Mouse (Mus musculus) WW6 (cell line): ENCODE measurements around the gene Cd6.

Experiments used
- DNase-seq: peaks from one replicate; pipeline ENCODE4 v3.0.0-alpha.2; 2013; ENCODE audit warnings: low read depth, low spot score

The Cd6 gene

DNA sequence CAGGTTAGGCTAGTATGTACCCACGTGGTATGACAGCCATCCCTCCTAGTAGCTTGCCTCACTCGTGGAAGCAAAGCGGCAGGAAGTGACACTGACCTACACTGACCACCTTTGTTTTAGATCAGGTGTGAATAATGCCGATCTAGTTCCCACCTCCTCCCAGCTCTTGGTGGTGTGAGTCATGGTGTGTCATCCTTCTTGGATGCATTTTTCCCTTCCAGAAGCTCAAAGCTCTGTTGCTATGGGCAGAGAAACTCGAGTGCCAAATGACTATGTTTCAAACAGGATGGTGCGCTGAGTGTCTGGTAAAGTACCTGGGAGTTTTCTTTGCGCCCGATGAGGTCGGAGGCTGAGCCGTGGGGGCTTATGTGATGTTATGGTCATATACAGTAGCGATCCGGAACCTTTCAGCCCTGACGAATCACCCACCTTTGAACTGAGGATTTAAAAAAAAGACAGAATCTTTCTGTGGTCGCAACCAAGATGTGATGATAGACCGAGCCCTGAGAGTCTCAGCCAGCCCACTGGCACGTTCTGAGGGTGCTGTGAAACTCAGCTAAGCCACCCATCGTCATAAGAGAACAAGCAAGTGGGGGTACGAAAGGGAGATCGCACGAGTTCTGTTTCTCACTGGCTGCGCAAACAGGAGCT is 66.4 kb downstream of the Cd6 start:
- no peak for DNase-seq

GRCm38 (mm10) chr19:10762468-10762867 is 67.4 kb downstream of the Cd6 start:
- DNase-seq = no peak

DNA sequence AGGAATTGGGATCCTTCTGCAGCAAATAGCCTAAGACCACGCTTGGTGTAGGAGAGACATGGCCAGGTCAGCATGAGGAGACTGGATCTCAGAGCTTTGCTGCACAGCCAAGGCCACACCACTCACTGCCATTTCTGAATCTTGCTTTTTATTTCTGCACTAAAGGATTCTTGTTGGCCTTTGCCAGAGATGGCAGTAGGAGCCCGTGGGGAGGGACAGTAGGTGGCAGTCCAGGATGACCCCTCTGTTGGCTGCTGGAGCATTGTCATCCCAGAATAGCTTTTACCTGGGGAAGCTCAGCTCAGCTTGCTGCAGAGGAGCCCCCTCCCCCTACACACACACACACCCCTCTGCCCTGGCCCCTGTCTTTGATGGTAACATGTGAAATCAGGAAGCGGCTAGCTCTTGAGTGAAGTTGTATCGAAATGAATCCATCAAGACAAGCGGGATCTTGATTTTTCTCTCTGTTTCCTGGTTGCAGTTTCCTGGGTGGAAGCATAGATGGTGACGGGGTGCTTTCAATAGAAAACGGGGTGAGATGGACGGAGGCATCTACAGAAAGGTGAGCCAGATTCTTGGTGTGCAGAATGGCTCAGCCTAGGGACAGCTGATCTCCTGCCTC is 68.0 kb downstream of the Cd6 start:
- DNase-seq = no peak

GRCm38 (mm10) chr19:10759983-10760831 is 69.7 kb downstream of the Cd6 start:
- DNase-seq = no peak

DNA sequence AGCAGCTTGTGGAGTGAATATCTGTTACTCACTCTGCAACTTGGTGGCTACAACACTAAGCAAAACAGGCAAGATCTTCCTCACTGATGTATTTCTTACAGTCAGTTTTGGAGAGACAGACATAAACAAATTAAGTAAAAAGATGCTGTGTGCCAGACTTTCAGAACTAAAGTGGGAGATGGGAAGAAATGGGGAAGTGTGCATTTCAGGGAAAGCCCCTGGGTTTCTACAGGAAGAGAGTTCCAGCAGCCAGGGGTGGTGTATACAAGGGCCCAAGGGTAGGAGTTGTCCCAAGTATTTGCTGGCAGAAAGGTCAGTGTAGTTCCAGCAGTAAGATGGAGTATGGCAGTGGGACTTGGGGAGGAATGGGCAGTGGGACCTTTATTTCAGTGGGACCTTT is 70.3 kb downstream of the Cd6 start:
- DNase-seq = no peak

DNA sequence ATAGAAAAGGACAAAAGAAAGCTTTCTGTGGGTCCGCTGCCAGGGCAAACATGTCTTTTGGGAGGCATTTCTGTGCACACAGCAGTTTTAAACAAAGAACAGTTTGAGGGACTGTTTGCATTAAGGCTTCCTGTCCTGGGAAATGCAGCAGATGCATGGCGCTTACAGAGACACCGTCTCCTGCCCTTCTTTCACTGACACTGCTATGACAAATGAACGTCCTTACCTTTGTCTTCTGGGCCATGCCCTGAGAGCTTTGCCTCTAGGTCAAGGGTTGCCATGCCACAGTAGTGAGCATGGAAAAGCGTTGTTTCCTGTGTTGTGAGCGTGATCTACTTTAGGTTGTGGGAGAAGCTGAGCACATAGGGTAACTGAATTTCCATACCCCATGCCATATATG is 71.2 kb downstream of the Cd6 start:
- no peak for DNase-seq

DNA sequence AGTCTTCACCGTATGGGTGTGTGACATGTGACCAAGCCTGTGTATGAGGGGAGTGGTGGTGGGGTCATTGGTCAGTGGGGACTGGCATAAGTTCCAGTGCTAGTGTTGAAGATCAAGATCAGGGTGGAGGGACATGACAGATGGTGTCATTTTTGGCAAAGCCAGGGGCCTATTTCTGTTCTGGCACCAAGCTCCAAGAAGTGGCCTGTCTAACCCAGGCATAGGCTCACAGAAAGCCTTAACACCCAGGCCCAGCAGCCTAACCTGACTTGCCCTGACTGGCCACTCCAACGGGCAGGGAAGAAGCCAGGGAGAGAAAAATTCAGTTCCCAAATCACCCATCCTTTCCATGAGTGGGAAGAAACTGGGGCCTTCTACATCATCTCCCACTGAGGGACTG is 72.3 kb downstream of the Cd6 start:
- DNase-seq = no peak

DNA sequence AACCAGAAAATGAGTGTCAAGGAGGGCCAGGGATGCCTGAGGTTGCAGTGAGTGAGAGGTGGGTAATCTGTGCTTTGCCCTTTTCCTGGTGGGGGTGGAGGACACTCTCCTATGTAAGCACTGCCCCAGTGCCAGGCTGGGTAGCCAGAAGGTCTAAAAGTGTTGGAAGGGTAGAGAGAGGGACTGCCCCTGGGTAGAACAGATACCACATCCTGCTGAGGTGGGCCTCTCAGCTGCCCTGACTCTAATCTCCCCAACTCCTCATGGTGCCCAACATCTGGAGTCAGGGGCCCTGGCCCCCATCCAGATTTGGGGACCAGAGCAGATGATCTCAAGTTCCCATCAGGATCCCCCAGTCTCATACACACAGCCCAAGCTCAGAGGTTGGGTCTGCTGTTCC is 72.7 kb downstream of the Cd6 start:
- no peak for DNase-seq

DNA sequence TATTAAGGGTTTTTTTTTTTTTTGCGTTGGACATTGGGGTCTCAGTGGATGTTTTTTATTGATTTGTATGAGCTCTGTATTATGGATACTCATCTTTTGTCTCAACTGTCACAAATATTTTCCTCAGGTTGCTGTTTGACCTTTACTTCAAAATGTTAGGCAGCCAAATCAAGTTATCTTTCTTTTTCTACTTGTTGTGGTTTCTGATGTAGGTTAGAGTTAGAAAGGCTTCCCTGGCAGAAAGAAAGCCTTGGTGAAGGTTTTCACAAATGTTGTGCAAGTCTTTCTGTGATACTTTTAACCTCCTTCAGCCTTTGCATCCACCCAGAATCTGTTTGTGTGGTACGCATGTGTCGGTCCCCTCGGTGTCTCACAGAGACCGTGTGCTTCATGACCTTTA is 77.2 kb downstream of the Cd6 start:
- DNase-seq = no peak

GRCm38 (mm10) chr19:10752106-10752505 is 77.8 kb downstream of the Cd6 start:
- DNase-seq = no peak

GRCm38 (mm10) chr19:10751607-10752006 is 78.3 kb downstream of the Cd6 start:
- no peak for DNase-seq

DNA sequence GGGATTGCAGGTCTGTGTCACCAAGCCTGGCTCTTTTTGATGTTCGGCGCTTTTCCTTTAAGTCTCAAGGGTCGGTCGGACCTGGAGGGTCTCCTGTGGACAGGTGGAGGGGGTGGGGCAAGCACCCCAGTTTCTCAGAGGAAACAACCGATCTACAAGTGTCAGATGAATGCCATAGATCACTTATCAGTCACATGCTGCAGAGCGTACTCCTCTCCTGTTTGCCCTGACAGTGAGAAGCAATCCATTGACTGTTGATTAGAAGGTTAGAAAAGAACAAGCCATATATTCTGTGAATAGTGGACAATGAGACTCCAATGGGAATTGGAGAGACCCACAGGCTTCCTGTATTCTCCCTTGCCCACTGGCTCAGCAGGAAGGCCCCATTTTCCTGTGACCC is 79.7 kb downstream of the Cd6 start:
- DNase-seq = no peak

DNA sequence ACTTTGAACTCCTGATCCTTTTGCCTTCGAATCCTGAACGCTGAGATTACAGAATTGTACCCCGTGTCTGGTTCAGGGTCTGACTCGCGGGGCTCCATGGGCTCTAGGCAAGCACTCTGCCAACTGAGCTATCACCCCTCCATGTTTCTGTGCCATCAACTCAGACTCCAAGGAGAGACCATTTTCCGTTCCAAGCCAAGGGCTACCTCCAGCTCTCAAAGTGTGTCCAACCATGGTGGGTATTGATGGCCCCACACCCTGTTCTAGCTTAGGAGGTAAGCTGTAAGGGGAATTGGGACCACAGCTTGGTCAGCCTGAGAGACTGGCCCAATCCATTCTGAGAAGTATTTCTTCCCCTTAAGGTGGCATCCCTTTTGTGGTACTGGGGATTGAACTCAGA is 80.6 kb downstream of the Cd6 start:
- DNase-seq = no peak

DNA sequence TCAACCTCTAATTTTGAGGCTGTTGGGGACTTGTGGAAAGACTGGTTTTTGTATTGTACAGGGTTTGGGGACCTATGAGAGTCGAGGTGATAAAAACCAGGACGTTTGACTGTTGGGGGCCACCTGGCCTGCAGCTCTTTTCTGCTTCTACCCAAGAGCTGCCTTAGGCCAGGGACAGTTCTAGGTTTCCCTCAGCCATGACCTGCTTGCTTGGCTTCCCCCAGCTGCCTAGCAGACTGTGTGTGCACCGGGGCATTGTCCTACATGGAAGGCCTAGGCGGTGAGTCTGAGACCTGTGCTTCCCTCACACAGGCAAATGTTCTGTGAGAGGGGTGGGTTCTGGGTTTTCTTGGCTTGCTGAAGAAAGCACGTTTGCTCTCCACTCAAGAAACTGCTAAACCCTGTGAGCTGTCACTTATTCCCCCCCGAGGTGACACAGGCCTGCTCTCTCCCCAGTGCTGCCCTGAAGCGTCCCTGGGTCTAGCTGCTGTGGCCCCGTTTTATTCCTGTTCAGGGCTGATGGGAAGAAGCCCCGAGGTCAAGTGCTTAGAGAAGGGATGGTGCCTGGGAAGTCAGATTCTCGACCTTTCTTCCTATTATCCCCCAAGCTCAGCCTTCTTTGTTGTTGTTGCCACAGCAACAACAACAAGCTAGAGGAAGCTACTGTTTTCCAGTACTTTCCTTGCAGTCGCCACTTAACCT is 81.3 kb downstream of the Cd6 start:
- no peak for DNase-seq

- DNase-seq = no peak
These were observed 82.1 kb downstream of the Cd6 start for GRCm38 (mm10) chr19:10747718-10748117.

DNA sequence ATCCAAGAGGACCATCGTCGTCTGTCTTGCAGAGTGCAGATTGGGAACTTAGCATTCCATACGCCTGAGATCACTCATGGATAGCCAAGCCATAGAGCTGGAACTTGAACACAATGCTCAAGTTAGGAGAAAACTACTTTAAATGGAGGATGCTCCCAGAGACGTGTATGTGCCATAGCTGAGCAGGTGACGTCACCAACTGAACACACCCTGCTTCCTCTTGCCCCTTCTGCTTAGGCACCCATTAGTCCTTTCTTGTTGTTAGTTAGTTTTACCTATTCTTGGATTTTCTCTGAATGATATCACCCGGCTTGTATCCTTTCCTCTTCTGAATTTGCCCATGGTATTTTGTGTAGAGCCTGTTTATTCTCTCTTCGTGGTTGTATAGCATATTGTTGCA is 82.7 kb downstream of the Cd6 start:
- DNase-seq = no peak

GRCm38 (mm10) chr19:10742565-10742964 is 87.3 kb downstream of the Cd6 start:
- no peak for DNase-seq

- DNase-seq = no peak
These were observed 87.7 kb downstream of the Cd6 start for GRCm38 (mm10) chr19:10742145-10742544.

- no peak for DNase-seq
These were observed 89.0 kb downstream of the Cd6 start for GRCm38 (mm10) chr19:10740641-10741440.

DNA sequence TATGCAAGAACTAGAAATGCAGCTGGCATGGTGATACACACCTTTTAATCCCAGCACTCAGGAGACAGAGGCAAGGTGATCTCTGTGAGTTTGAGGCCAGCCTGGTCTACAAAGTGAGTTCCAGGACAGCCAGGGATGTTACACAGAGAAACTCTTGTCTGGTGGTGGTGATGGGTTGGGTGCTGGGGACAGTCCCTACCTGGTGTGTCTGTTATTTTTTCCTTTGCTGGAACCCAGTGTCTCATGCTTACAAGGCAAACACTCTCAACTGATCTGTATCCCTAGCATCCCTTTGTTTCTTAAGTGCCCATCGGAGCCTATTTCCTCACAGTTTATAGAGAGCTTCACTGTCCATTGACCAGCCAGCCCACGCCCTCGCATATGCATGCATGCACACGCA is 89.9 kb downstream of the Cd6 start:
- no peak for DNase-seq
